Mouse (Mus musculus): Measurements from ENCODE around the gene Olfr668.
"Not testable (repeated sequence)": the region's sequence is repeated elsewhere in the genome, so short reads cannot be mapped to it uniquely, and the experiment has no call there.

Gene Olfr668

DNA sequence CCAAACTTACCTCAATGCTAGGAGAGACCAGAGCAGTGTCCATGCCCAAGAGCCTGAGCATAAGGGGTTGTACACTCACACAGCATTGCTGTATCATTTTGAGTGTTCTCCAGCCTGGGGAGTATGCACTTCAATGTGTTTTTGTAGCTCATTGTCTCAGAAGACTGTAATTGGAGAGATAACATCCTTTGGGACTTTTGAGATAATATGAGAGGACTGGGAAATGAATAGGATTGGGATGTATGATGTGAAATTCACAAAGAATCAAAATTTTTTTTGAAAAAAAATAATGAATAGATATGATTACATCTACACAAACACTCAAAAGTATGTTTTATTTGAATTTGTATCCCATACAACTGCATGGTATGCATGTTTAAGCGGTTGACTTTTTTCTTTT is at the start of gene Olfr668:
TSS of gene Olfr668 (minus strand) at position 101 of the 400 bp plus-strand sequence.
- DNase-seq: no peak

DNA sequence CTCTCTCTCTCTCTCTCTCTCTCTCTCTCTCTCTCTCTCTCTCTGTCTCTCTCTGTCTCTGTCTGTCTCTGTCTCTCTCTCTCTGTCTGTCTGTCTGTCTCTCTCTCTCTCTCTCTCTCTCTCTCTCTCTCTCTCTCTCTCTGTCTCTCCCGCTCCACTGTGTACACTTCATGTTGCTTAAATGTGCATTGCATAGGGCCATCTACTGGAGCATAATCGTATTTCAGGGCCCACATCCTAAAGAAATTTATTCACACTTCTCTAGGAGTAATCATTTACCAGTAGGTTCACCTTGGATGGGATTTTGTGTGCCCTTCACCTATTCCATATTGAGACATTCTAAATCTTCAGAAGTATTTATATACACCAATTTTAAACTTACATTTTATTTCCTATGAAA is 44.6 kb upstream of the Olfr668 start:
- DNase-seq: not testable (repeated sequence)

DNA sequence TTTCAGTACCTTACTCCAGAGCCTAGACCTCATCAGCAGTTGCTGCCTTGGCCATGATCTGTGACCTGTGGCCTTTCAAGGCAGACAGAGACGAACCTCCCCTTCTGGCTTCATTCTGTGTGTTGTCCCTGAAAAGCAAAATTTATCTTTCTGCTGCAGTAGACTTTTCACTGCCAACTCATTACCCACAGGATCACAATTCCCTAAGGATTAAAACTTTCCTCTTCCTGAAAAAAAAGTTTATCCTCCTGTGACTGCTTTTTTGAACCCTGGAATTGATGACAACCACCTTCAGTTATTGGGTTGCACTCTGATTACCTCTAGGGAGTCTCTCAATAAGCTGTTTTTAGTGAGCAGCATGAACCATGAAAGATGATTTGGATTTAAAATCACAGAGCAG is 34.7 kb upstream of the Olfr668 start, which contains the start of gene Olfr670:
TSS of gene Olfr670 (minus strand) at position 101 of the 400 bp plus-strand sequence.
- DNase-seq: no peak

DNA sequence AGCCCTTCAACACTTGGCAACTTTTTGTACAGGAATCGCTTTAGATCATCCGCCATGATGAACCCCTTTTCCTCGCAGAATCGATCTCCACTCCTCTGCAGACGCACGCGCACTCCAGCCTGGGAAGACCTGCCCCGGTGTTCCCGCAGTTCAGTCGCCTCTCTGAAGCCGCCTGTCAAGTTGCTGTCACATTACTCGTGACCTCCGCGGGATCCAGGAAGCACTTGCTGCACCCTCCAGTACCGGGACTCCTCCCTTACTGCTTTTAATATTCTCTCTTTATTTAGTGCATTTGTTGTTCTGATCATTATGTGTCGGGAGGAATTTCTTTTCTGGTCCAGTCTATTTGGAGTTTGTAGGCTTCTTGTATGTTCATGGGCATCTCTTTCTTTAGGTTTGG is 22.4 kb upstream of the Olfr668 start:
- not testable (repeated sequence) for DNase-seq

DNA sequence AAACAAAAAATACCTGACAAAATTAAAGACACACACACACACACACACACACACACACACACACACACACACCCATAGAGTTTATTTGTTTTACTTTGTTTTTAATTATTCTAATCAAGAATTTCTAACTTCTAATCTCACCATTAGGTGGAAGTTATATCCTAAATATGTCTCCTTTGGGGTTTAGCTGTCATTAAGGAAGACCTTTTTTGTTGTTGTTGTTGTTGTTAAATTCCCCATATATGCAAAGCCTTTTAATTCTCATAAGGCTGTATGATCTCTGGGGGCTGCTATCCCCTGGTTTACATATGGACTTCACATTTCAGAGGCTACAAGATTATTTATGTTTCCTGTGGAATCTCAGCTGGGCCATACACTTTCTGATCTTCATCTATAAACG is 6.1 kb upstream of the Olfr668 start, which contains the start of gene Olfr669:
TSS of gene Olfr669 (plus strand) at position 301 of the 400 bp plus-strand sequence.
- no peak for DNase-seq

DNA sequence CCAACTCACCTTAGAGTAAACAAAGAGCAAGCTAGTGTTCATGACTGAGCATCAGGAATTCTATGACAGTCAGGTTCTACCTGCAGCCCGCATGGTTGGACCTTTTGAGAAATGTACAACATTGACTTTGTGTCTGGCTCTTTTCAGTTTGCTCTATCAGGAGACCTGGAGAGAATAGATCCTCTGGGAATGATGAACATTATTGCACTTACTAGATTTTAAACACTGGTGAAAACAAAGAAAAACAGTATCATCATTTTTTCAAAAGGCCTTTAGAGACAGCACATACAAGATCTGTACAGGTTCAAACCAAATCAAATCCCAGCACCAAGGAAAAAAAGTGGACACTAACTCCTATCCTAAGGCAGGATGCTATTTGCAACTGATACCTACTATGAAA is 6.5 kb downstream of the Olfr668 start, which contains the start of gene Olfr667:
TSS of gene Olfr667 (minus strand) at position 101 of the 400 bp plus-strand sequence.
- no peak for DNase-seq

DNA sequence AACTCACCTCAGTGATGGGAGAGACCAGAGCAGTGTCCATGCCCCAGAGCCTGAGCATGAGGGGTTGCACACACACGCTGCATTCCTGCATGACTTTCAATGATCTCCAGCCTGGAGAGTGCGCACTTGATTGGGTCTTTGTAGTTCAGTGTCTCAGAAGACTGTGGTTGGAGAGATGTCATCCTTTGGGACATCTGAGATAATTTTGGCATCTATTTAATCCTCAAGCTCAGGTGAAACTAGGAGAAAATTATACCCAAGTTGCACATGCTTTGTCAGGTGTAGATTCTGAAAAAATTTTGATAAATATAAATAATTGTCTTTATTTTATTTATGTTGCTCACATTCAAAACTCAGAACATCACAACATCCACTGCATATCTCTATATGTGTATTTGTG is 32.0 kb downstream of the Olfr668 start, which contains the start of gene Olfr666:
TSS of gene Olfr666 (minus strand) at position 101 of the 400 bp plus-strand sequence.
- DNase-seq: no peak

DNA sequence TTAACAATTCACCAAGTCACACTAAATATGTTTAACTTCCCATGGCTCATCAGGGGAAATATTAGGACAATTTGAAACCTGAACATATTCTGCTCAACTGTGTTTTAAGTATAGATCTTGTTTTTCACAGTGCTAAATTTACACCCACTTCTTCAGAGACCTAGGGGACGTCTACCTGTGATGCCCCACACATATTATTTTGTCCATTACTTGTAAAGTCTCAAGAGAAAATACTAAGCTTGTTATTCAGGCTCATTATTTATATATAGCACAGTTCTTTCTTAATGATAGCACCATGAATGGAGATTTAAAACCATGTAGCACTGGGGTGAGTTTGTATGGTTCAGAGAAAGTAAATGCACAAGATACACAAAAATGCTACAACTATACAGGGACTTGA is 50.1 kb downstream of the Olfr668 start, which contains the start of gene Olfr665:
TSS of gene Olfr665 (plus strand) at position 301 of the 400 bp plus-strand sequence.
- no peak for DNase-seq
